Mouse (Mus musculus): Measurements from ENCODE around the gene Klrc1. TPM values are rescaled to one million over a fixed set of nuclear protein-coding genes. Genes with fewer than 3 reads are reported as not detected.

Klrc1 gene
- polyA plus RNA-seq, 1 experiment from 2014 or later = not detected

Other genes with a start within 250 kb of the Klrc1 start
- gene Clec1a, start 227.0 kb downstream of the Klrc1 start, polyA plus RNA-seq (2016; fragmentation: Nextera tagmentation; extraction: Ambion mirVana) = 0.46 and 1.2 TPM in 2 replicates
- 0.09 TPM in 1 of 2 replicates, not detected in the other for gene Olr1, start 171.8 kb downstream of the Klrc1 start, polyA plus RNA-seq (2016; fragmentation: Nextera tagmentation; extraction: Ambion mirVana)
- not detected in 2 replicates for gene Tmem52b, start 166.4 kb downstream of the Klrc1 start, polyA plus RNA-seq (2016; fragmentation: Nextera tagmentation; extraction: Ambion mirVana)
- gene Gabarapl1, start 145.8 kb downstream of the Klrc1 start, polyA plus RNA-seq (2016; fragmentation: Nextera tagmentation; extraction: Ambion mirVana) = 49.1 and 68.0 TPM in 2 replicates
- not detected in 2 replicates for gene Klre1, start 101.1 kb downstream of the Klrc1 start, polyA plus RNA-seq (2016; fragmentation: Nextera tagmentation; extraction: Ambion mirVana)
- gene Klrd1, start 87.2 kb downstream of the Klrc1 start, polyA plus RNA-seq (2016; fragmentation: Nextera tagmentation; extraction: Ambion mirVana) = not detected in 2 replicates
- gene Klrk1, start 55.1 kb downstream of the Klrc1 start, polyA plus RNA-seq (2016; fragmentation: Nextera tagmentation; extraction: Ambion mirVana) = 0.34 and 0.38 TPM in 2 replicates
- not detected in 2 replicates for gene Klrc3, start 35.6 kb downstream of the Klrc1 start, polyA plus RNA-seq (2016; fragmentation: Nextera tagmentation; extraction: Ambion mirVana)
- not detected in 2 replicates for gene Klrc2, start 18.3 kb downstream of the Klrc1 start, polyA plus RNA-seq (2016; fragmentation: Nextera tagmentation; extraction: Ambion mirVana)
- not detected in 2 replicates for gene Klri1, start 38.2 kb upstream of the Klrc1 start, polyA plus RNA-seq (2016; fragmentation: Nextera tagmentation; extraction: Ambion mirVana)
- gene Klri2, start 61.5 kb upstream of the Klrc1 start, polyA plus RNA-seq (2016; fragmentation: Nextera tagmentation; extraction: Ambion mirVana) = not detected in 2 replicates
- not detected in 2 replicates for gene Gm156, start 105.3 kb upstream of the Klrc1 start, polyA plus RNA-seq (2016; fragmentation: Nextera tagmentation; extraction: Ambion mirVana)
- gene Gm17631, start 183.7 kb upstream of the Klrc1 start, polyA plus RNA-seq (2016; fragmentation: Nextera tagmentation; extraction: Ambion mirVana) = not detected in 2 replicates
- not detected in 2 replicates for gene Klra17, start 197.7 kb upstream of the Klrc1 start, polyA plus RNA-seq (2016; fragmentation: Nextera tagmentation; extraction: Ambion mirVana)
- gene Klra5, start 238.7 kb upstream of the Klrc1 start, polyA plus RNA-seq (2016; fragmentation: Nextera tagmentation; extraction: Ambion mirVana) = not detected in 2 replicates